Mouse (Mus musculus) heart, postnatal 36 days (tissue): Measurements from ENCODE around the gene Gm5737. TPM values are rescaled to one million over a fixed set of nuclear protein-coding genes. Genes with fewer than 3 reads are reported as not detected.
A peak's percentile ranks its signal among the peaks of the same experiment; 100 is the strongest.

ENCODE experiments used
- DNase-seq, 2 experiments: peaks; one replicate each; pipeline ENCODE4 v3.0.0; 2021 to 2022
- intact Hi-C: fragments of 180-260 bp; cut with DNase I; formaldehyde crosslinking; loops from one replicate; pipeline ENCODE4 v1.15.1; 2025
- total RNA-seq, 2 experiments: library from RNA; stranded (reverse); gene quantifications; 2 replicates each; pipeline ENCODE4 v1.2.3; 2021

The Gm5737 gene
- under 1 TPM in 1 of 2 experiments, not detected in 1; 0.27 TPM for total RNA-seq

- DNase-seq: no peak
- intact Hi-C loops: no loop called here
These were observed at the start of gene Gm5737 for GRCm38 (mm10) chr7:120811834-120812415. TSS of gene Gm5737 (plus strand) at chr7:120812365.

GRCm38 (mm10) chr7:120767369-120767768, 44.8 kb upstream of the Gm5737 start:
- intact Hi-C loops: no loop called here
- no peak for DNase-seq

GRCm38 (mm10) chr7:120771389-120771788, 40.8 kb upstream of the Gm5737 start:
- intact Hi-C loops: no loop called here
- no peak for DNase-seq

GRCm38 (mm10) chr7:120778012-120778411, 34.2 kb upstream of the Gm5737 start:
- DNase-seq: no peak
- intact Hi-C loops: no loop called here

GRCm38 (mm10) chr7:120795544-120795943, 16.6 kb upstream of the Gm5737 start:
- intact Hi-C loops: no loop called here
- no peak for DNase-seq

GRCm38 (mm10) chr7:120796369-120796768, 15.8 kb upstream of the Gm5737 start:
- no peak for DNase-seq
- intact Hi-C loops: no loop called here

- DNase-seq: no peak
- intact Hi-C loops: no loop called here
These were observed 8.9 kb upstream of the Gm5737 start for GRCm38 (mm10) chr7:120803268-120803667.

GRCm38 (mm10) chr7:120809705-120810104, 2.5 kb upstream of the Gm5737 start:
- intact Hi-C loops: no loop called here
- DNase-seq: no peak

GRCm38 (mm10) chr7:120817552-120817951, 5.4 kb downstream of the Gm5737 start:
- DNase-seq: no peak
- intact Hi-C loops: no loop called here

- intact Hi-C loops: no loop called here
- DNase-seq: no peak
These were observed 7.2 kb downstream of the Gm5737 start for GRCm38 (mm10) chr7:120819386-120819785.

- peak; percentile 71 to 72 for DNase-seq
- intact Hi-C loops: loop anchor here (1.0 to 10.0 kb wide), 5 partner anchors 70 to 718 kb away; partner anchors contain the start of genes Pdzd9 and Tmem159
These were observed 11.1 kb downstream of the Gm5737 start for GRCm38 (mm10) chr7:120823248-120823647.

- intact Hi-C loops: loop anchor here (10.0 kb wide), 1 partner anchor 720 kb away; the partner anchor contains the start of gene Tmem159
- DNase-seq: no peak
These were observed 12.9 kb downstream of the Gm5737 start for GRCm38 (mm10) chr7:120825097-120825496.

- peak in 1 of 2 experiments; percentile 38 for DNase-seq
- intact Hi-C loops: loop anchor here (10.0 kb wide), 1 partner anchor 722 kb away; the partner anchor contains the start of gene Tmem159
These were observed 14.2 kb downstream of the Gm5737 start for GRCm38 (mm10) chr7:120826408-120826807.

- intact Hi-C loops: loop anchor here (10.0 kb wide), 1 partner anchor 234 kb away; no protein-coding TSS in a partner anchor
- DNase-seq: peak; percentile 70 to 81
These were observed 18.5 kb downstream of the Gm5737 start for GRCm38 (mm10) chr7:120830431-120831381.

GRCm38 (mm10) chr7:120834426-120834825, 22.3 kb downstream of the Gm5737 start:
- DNase-seq: no peak
- intact Hi-C loops: loop anchor here (2.0 to 10.0 kb wide), 2 partner anchors 200 to 230 kb away; partner anchors contain the start of gene Mettl9

GRCm38 (mm10) chr7:120834863-120835372, 22.8 kb downstream of the Gm5737 start:
- intact Hi-C loops: loop anchor here (1.0 to 10.0 kb wide), 5 partner anchors 82 to 282 kb away; partner anchors contain the start of genes Cdr2, Mettl9, Mfsd13b and Polr3e
- DNase-seq: peak; percentile 62 to 75

GRCm38 (mm10) chr7:120835449-120836359, 23.5 kb downstream of the Gm5737 start:
- intact Hi-C loops: loop anchor here (1.0 to 10.0 kb wide), 5 partner anchors 82 to 282 kb away; partner anchors contain the start of genes Cdr2, Mettl9, Mfsd13b and Polr3e

GRCm38 (mm10) chr7:120836361-120836760, 24.2 kb downstream of the Gm5737 start:
- intact Hi-C loops: loop anchor here (5.0 to 10.0 kb wide), 3 partner anchors 146 to 281 kb away; partner anchors contain the start of genes Cdr2 and Mfsd13b
- DNase-seq: peak in 1 of 2 experiments; percentile 25

More at GRCm38 (mm10) chr7:120835449-120836359, 23.5 kb downstream of the Gm5737 start:
- DNase-seq: peak; percentile 99 to 100

GRCm38 (mm10) chr7:120838436-120839160, 26.4 kb downstream of the Gm5737 start:
- intact Hi-C loops: loop anchor here (5.0 to 10.0 kb wide), 3 partner anchors 144 to 279 kb away; partner anchors contain the start of genes Cdr2 and Mfsd13b
- no peak for DNase-seq
